Mouse (Mus musculus) liver, postnatal 0 days (tissue): ENCODE measurements at regions not wholly inside any gene's neighbourhood (a gene's known extent, or its start where the extent isn't known, plus 50 kb on each side); places are given as distances from the start of the nearest gene placed in this dataset.
A peak's percentile ranks its signal among the peaks of the same experiment; 100 is the strongest.

Experiments used
- CTCF ChIP-seq: sonication (generic); IDR thresholded peaks from 2 replicates; pipeline ENCODE4 v1.5.1; 2016; ENCODE audit warnings: antibody characterized with exemption, low read depth
- EP300 ChIP-seq: IDR thresholded peaks from 2 replicates; pipeline ENCODE4 v1.6.1; 2016; ENCODE audit warnings: antibody characterized with exemption, low read depth, mild to moderate bottlenecking

- TF ChIP-seq CTCF (no peak), EP300 (0 out of 2 replicates have a peak, but pooled peaks have one; percentile 16)
Measured at GRCm38 (mm10) chr6:147953753-147954152, 93.3 kb upstream of the Far2 start.
